8 mouse cellular contexts compared by ENCODE assay signal in the genomic region with DNA sequence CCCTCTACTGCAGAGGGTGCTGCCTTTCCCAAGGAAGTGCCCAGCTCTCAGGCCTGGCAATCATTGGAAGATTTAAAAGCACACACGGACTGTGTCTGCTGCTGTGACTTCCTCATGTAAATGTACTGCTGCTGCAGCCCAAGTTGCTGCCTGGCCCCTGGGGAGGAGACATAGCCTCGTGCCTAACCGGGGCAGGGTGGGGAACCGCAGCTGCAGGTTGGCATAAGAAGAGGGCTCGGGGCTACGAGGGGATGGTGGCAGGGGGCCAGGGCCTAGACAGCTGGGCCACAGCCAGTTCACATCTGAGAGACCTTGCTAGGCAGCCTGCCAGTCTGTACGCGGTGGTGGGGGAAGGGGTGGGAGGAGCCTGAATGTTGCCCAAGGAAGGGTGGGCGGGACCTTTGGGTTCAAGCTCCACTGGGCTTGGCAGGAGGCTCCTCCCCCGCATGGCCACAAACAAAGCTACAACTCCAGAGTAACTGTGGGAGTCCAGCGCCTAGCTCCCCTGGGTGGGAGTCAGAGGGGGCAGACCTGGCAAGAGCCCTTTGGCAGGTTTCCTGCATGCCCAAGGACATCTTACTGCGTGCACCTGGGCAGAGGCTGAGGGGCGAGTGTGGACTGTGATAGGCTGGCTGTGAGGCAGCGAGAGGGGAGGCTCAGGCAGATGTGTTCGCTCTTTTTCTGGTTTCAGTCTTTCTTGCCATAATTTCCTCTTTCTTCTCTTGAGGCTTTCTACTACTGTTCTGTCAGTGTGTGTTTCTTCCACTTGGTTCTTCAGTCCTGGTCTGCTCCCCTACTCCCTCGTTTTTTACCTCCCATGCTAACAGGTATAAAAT. TPM values are rescaled to one million over a fixed set of nuclear protein-coding genes. Genes with fewer than 3 reads are reported as not detected.
A peak's percentile ranks its signal among the peaks of the same experiment; 100 is the strongest.
DNase-seq lines count a peak whose midpoint lies in the region; ATAC-seq and TF ChIP-seq lines count a peak whose summit lies in the region.

No protein-coding gene starts in this region.

- H3K4me2 ChIP-seq in lung, postnatal 0 days (replicated peaks; ENCODE audit: low read depth, low read length) = peak overlapping the region; percentile 52

- H3K4me1 ChIP-seq in lung, postnatal 0 days (ENCODE audit: insufficient read depth, low read depth, low read length) = peaks cover 12% of the 10 kb centered on the region; the same call in 1 of the 2 replicates

- intact Hi-C loops in heart, postnatal 10 days (cut with DNase I) = no loop called here

- no peak for TF ChIP-seq CTCF in lung, postnatal 0 days (IDR thresholded peaks at IDR 0.05)

- peak overlapping the region; percentile 28 for H3K4me3 ChIP-seq in lung, postnatal 0 days (ENCODE audit: low read depth, low read length)

- WGBS in lung, postnatal 0 days = 11% methylated on average over 16 of the region's 16 CpGs

- ATAC-seq in lung, postnatal 0 days = peak; percentile 86

- H3K27me3 ChIP-seq in lung, postnatal 0 days (replicated peaks; ENCODE audit: insufficient read depth, low read length) = no peaks in the 10 kb centered on the region

- no peaks in the 10 kb centered on the region for H3K36me3 ChIP-seq in lung, postnatal 0 days (ENCODE audit: insufficient read depth, low read length)

- no peak for TF ChIP-seq EP300 in lung, postnatal 0 days (IDR thresholded peaks at IDR 0.05)

- H3K27ac ChIP-seq in lung, postnatal 0 days (ENCODE audit: low read length) = peak overlapping the region; percentile 70

- no peaks in the 10 kb centered on the region for H3K9me3 ChIP-seq in lung, postnatal 0 days (ENCODE audit: low read length)

- H3K9ac ChIP-seq in lung, postnatal 0 days (replicated peaks; ENCODE audit: low read depth) = no peak overlapping the region

- DNase-seq in B cell, adult 2 months = peak; percentile 88 to 90
- peak; percentile 93 for DNase-seq in adrenal gland, adult 2 months
- DNase-seq in fibroblast of lung, adult 2 months (ENCODE audit: low read depth) = peak; percentile 52
- peak; percentile 85 to 88 for DNase-seq in heart, postnatal 10 days
- peak; percentile 97 for DNase-seq in kidney, postnatal 36 days
- DNase-seq in lung, postnatal 0 days (ENCODE audit: low spot score) = peak; percentile 93
- DNase-seq in ovary, postnatal 10 days (ENCODE audit: low spot score) = peak; percentile 72
- DNase-seq in thymus, postnatal 10 days (ENCODE audit: low spot score in 2 of 2) = peak; percentile 86

RNA-seq across cellular contexts. Expression of a gene that starts 5.8 kb away (rescaled TPM):
- 10 to 100 TPM; 57.7 to 66.4 TPM for total RNA-seq in adrenal gland, adult 2 months (2021)
- polyA plus RNA-seq in adrenal gland, adult 2 months (2012; rRNA removed) = 55.1 and 65.8 TPM in 2 replicates
- 10 to 100 TPM; 14.7 to 16.6 TPM for total RNA-seq in heart, postnatal 10 days (2021)
- 11.6 and 11.8 TPM in 2 replicates for polyA plus RNA-seq in lung, postnatal 0 days (2015; fragmentation: Nextera tagmentation; extraction: Ambion mirVana)

RNA-seq across cellular contexts. Expression of a gene that starts 40.2 kb away (rescaled TPM):
- 10 to 100 TPM; 66.7 to 75.3 TPM for total RNA-seq in adrenal gland, adult 2 months (2021)
- 110 and 126 TPM in 2 replicates for polyA plus RNA-seq in adrenal gland, adult 2 months (2012; rRNA removed)
- 10 to 100 TPM; 27.8 to 28.1 TPM for total RNA-seq in heart, postnatal 10 days (2021)
- 108 and 123 TPM in 2 replicates for polyA plus RNA-seq in lung, postnatal 0 days (2015; fragmentation: Nextera tagmentation; extraction: Ambion mirVana)

RNA-seq across cellular contexts. Expression of a gene that starts 40.2 kb away (rescaled TPM):
- 1 to 10 TPM; 3.6 to 4.6 TPM for total RNA-seq in adrenal gland, adult 2 months (2021)
- polyA plus RNA-seq in adrenal gland, adult 2 months (2012; rRNA removed) = 2.6 and 2.9 TPM in 2 replicates
- 1 to 10 TPM; 2.2 to 2.4 TPM for total RNA-seq in heart, postnatal 10 days (2021)
- 2.6 and 2.8 TPM in 2 replicates for polyA plus RNA-seq in lung, postnatal 0 days (2015; fragmentation: Nextera tagmentation; extraction: Ambion mirVana)

RNA-seq across cellular contexts. Expression of a gene that starts 53.7 kb away (rescaled TPM):
- 1 to 10 TPM in 1 of 2 experiments, under 1 TPM in 1; 0.89 to 1.2 TPM for total RNA-seq in adrenal gland, adult 2 months (2021)
- polyA plus RNA-seq in adrenal gland, adult 2 months (2012; rRNA removed) = 0.66 TPM in 2 replicates
- under 1 TPM; 0.45 to 0.74 TPM for total RNA-seq in heart, postnatal 10 days (2021)
- 1.9 and 2.1 TPM in 2 replicates for polyA plus RNA-seq in lung, postnatal 0 days (2015; fragmentation: Nextera tagmentation; extraction: Ambion mirVana)

Comparison
In these comparisons a context has a peak if more than half of its experiments do, and no peak if none do; other contexts are left out.
1. Peak in every context shown above with its lines: DNase-seq, ATAC-seq, H3K4me3 ChIP-seq and H3K27ac ChIP-seq.